Mouse (Mus musculus) myocyte (in vitro differentiated cells): ENCODE results near the gene Ehd3.
"Not testable (repeated sequence)": the region's sequence is repeated elsewhere in the genome, so short reads cannot be mapped to it uniquely, and the experiment has no call there.

Source experiments
- E2F4 ChIP-seq: IDR thresholded peaks from one replicate; pipeline ENCODE4 v1.6.1; 2011; ENCODE audit warnings: mild to moderate bottlenecking, control low read depth, moderate library complexity; ENCODE audit not compliant: insufficient read depth
- MYOD1 ChIP-seq, 3 experiments: IDR thresholded peaks; one replicate each; pipeline ENCODE4 v1.6.1; 2011; ENCODE audit warnings: control low read depth in 2 of 3, low read depth in 2 of 3, mild to moderate bottlenecking in 2 of 3, moderate library complexity in 1 of 3; ENCODE audit not compliant: insufficient read length in 2 of 3, control insufficient read depth in 1 of 3
- MYOG ChIP-seq, 3 experiments: IDR thresholded peaks; one replicate each; pipeline ENCODE4 v1.6.1; 2011; ENCODE audit warnings: control low read depth in 2 of 3, low read depth in 2 of 3, mild to moderate bottlenecking in 2 of 3; ENCODE audit not compliant: insufficient read length in 2 of 3, control insufficient read depth in 1 of 3, insufficient read depth in 1 of 3
- POLR2A ChIP-seq: IDR thresholded peaks from one replicate; pipeline ENCODE4 v1.6.1; 2011; ENCODE audit warnings: low read depth, mild to moderate bottlenecking, control low read depth, moderate library complexity; ENCODE audit not compliant: insufficient read length
- TCF12 ChIP-seq: IDR thresholded peaks from one replicate; pipeline ENCODE4 v1.6.1; 2011; ENCODE audit warnings: mild to moderate bottlenecking, control low read depth; ENCODE audit not compliant: poor library complexity, insufficient read depth, severe bottlenecking
- TCF3 ChIP-seq: IDR thresholded peaks from one replicate; pipeline ENCODE4 v1.6.1; 2011; ENCODE audit warnings: low read depth, control low read depth; ENCODE audit not compliant: insufficient read length

- TF ChIP-seq MYOG (IDR thresholded peaks at IDR 0.05; ENCODE audit: control insufficient read depth in 1 of 3, insufficient read depth in 1 of 3, insufficient read length in 2 of 3, low read depth in 2 of 3); POLR2A; TCF12; MYOD1 (IDR thresholded peaks at IDR 0.05; ENCODE audit: control insufficient read depth in 1 of 3, insufficient read length in 2 of 3, low read depth in 2 of 3); E2F4; TCF3: not testable (repeated sequence)
Measured at GRCm38 (mm10) chr17:73839876-73840275, 35.9 kb downstream of the Ehd3 start.
